In genomic region chr5:115317645-115318328, GRCm38 (mm10) we compare ENCODE assay signal across 9 mouse cellular contexts. TPM values are rescaled to one million over a fixed set of nuclear protein-coding genes. Genes with fewer than 3 reads are reported as not detected.
DNase-seq lines count a peak whose midpoint lies in the region; ATAC-seq and TF ChIP-seq lines count a peak whose summit lies in the region.
"Had no signal": no experiment of that assay in that cellular context is flagged by ENCODE, and none has a peak within 500 bp of the region (broad histone marks: within the 10 kb centered on the region; RNA-seq: fewer than 3 reads in every experiment).

No protein-coding gene starts in this region.

- no peaks in the 10 kb centered on the region for H3K9me3 ChIP-seq in heart, embryonic 10.5 days
- H3K9me3 ChIP-seq in heart, postnatal 0 days (replicated peaks; ENCODE audit: control insufficient read depth, low read length) = no peaks in the 10 kb centered on the region
- no peaks in the 10 kb centered on the region for H3K9me3 ChIP-seq in midbrain, embryonic 11.5 days (ENCODE audit: control insufficient read depth, low read length)

- TF ChIP-seq CTCF in heart, postnatal 0 days (IDR thresholded peaks at IDR 0.05; ENCODE audit: low read depth) = no peak

- WGBS in heart, embryonic 10.5 days = 3% methylated on average over 10 of the region's 10 CpGs
- WGBS in heart, postnatal 0 days = 21% methylated on average over 10 of the region's 10 CpGs
- 5% methylated on average over 10 of the region's 10 CpGs for WGBS in midbrain, embryonic 11.5 days

- peak overlapping the region; percentile 87 for H3K27ac ChIP-seq in heart, embryonic 10.5 days
- peak overlapping the region; percentile 17; the same call in 1 of the 2 replicates for H3K27ac ChIP-seq in heart, postnatal 0 days (ENCODE audit: low read depth)
- H3K27ac ChIP-seq in midbrain, embryonic 11.5 days (ENCODE audit: low read depth, low read length) = peak overlapping the region; percentile 56

- peaks cover 49% of the 10 kb centered on the region for H3K4me1 ChIP-seq in heart, embryonic 10.5 days
- H3K4me1 ChIP-seq in heart, postnatal 0 days (ENCODE audit: control insufficient read depth, insufficient read depth) = peaks cover 9% of the 10 kb centered on the region
- H3K4me1 ChIP-seq in midbrain, embryonic 11.5 days (ENCODE audit: control insufficient read depth, insufficient read depth, low read length) = peaks cover 20% of the 10 kb centered on the region

- DNase-seq in heart, embryonic 10.5 days (ENCODE audit: low spot score) = no peak
- DNase-seq in heart, adult 8-10 months (ENCODE audit: low spot score) = no peak
- DNase-seq in MN1 (ENCODE audit: low spot score) = peak; percentile 81
- DNase-seq in heart, postnatal 0 days (ENCODE audit: low spot score) = peak; percentile 62
- peak; percentile 88 for DNase-seq in midbrain, embryonic 11.5 days (ENCODE audit: low spot score, missing footprints)
- peak; percentile 63 for DNase-seq in thymus, postnatal 4 days
- no peak for DNase-seq in c-Kit-positive CD71-positive TER-119-positive erythroid progenitor cells, embryonic 14.5 days (ENCODE audit: low spot score)
- DNase-seq in right cerebral cortex, postnatal 14 days = no peak

- no peak for ATAC-seq in heart, postnatal 0 days (ENCODE audit: insufficient read depth, low read depth)
- ATAC-seq in midbrain, embryonic 11.5 days (ENCODE audit: low FRiP score) = peak; percentile 59; the same call in 1 of the 2 replicates

- TF ChIP-seq EP300 in heart, postnatal 0 days (IDR thresholded peaks at IDR 0.05; ENCODE audit: low read depth) = no peak

- H3K4me3 ChIP-seq in heart, embryonic 10.5 days = peak overlapping the region; percentile 13
- no peak overlapping the region for H3K4me3 ChIP-seq in heart, postnatal 0 days (ENCODE audit: low read depth, low read length)
- H3K4me3 ChIP-seq in midbrain, embryonic 11.5 days (ENCODE audit: low read depth, low read length) = no peak overlapping the region

- H3K27me3 ChIP-seq in heart, embryonic 10.5 days (ENCODE audit: insufficient read depth, poor library complexity, severe bottlenecking) = no peaks in the 10 kb centered on the region
- no peaks in the 10 kb centered on the region for H3K27me3 ChIP-seq in heart, postnatal 0 days (ENCODE audit: control insufficient read depth, insufficient read depth, low read length)
- H3K27me3 ChIP-seq in midbrain, embryonic 11.5 days (ENCODE audit: control insufficient read depth, insufficient read depth, low read length) = no peaks in the 10 kb centered on the region
- H3K27me3 ChIP-seq: CH12.LX had no signal

- no peaks in the 10 kb centered on the region for H3K36me3 ChIP-seq in heart, embryonic 10.5 days
- H3K36me3 ChIP-seq in heart, postnatal 0 days (replicated peaks; ENCODE audit: control insufficient read depth, insufficient read depth, low read length) = no peaks in the 10 kb centered on the region
- H3K36me3 ChIP-seq in midbrain, embryonic 11.5 days (ENCODE audit: control insufficient read depth, insufficient read depth, low read length) = no peaks in the 10 kb centered on the region

- no peak overlapping the region for H3K9ac ChIP-seq in heart, postnatal 0 days (replicated peaks; ENCODE audit: low read depth, low read length)
- no peak overlapping the region for H3K9ac ChIP-seq in midbrain, embryonic 11.5 days (ENCODE audit: low read length)

- H3K4me2 ChIP-seq in heart, postnatal 0 days (ENCODE audit: low read depth, low read length) = no peak overlapping the region
- no peak overlapping the region for H3K4me2 ChIP-seq in midbrain, embryonic 11.5 days

RNA-seq across cellular contexts. Expression of gene Srsf9, which starts 9.2 kb away (rescaled TPM):
- polyA plus RNA-seq in heart, embryonic 10.5 days (2016; fragmentation: Nextera tagmentation; extraction: Ambion mirVana) = 154 and 293 TPM in 2 replicates
- 10 to 100 TPM; 14.2 to 15.5 (median 14.4) TPM for total RNA-seq in heart, adult 8-10 months (2022)
- total RNA-seq in heart, postnatal 0 days (2014; rRNA removed; ENCODE audit: low replicate concordance) = 21.3 and 41.1 TPM in 2 replicates
- polyA plus RNA-seq in heart, postnatal 0 days (2015; fragmentation: Nextera tagmentation; extraction: Ambion mirVana) = 62.9 and 67.5 TPM in 2 replicates
- polyA plus RNA-seq in midbrain, embryonic 11.5 days (2014; fragmentation: Nextera tagmentation; extraction: Ambion mirVana) = 362 and 376 TPM in 2 replicates

RNA-seq across cellular contexts. Expression of gene Dynll1, which starts 17.0 kb away (rescaled TPM):
- polyA plus RNA-seq in heart, embryonic 10.5 days (2016; fragmentation: Nextera tagmentation; extraction: Ambion mirVana) = 1,455 and 1,701 TPM in 2 replicates
- 10 to 100 TPM; 52.9 to 84.2 (median 71.3) TPM for total RNA-seq in heart, adult 8-10 months (2022)
- 164 and 224 TPM in 2 replicates for total RNA-seq in heart, postnatal 0 days (2014; rRNA removed; ENCODE audit: low replicate concordance)
- polyA plus RNA-seq in heart, postnatal 0 days (2015; fragmentation: Nextera tagmentation; extraction: Ambion mirVana) = 615 and 804 TPM in 2 replicates
- 1,577 and 1,606 TPM in 2 replicates for polyA plus RNA-seq in midbrain, embryonic 11.5 days (2014; fragmentation: Nextera tagmentation; extraction: Ambion mirVana)

RNA-seq across cellular contexts. Expression of gene Gatc, which starts 23.2 kb away (rescaled TPM):
- polyA plus RNA-seq in heart, embryonic 10.5 days (2016; fragmentation: Nextera tagmentation; extraction: Ambion mirVana) = 22.8 and 25.8 TPM in 2 replicates
- total RNA-seq in heart, adult 8-10 months (2022) = 10 to 100 TPM; 17.5 to 21.2 (median 19.4) TPM
- 10.4 and 19.4 TPM in 2 replicates for total RNA-seq in heart, postnatal 0 days (2014; rRNA removed; ENCODE audit: low replicate concordance)
- polyA plus RNA-seq in heart, postnatal 0 days (2015; fragmentation: Nextera tagmentation; extraction: Ambion mirVana) = 14.8 and 15.1 TPM in 2 replicates
- 43.5 and 46.8 TPM in 2 replicates for polyA plus RNA-seq in midbrain, embryonic 11.5 days (2014; fragmentation: Nextera tagmentation; extraction: Ambion mirVana)

RNA-seq across cellular contexts. Expression of gene Triap1, which starts 23.2 kb away (rescaled TPM):
- polyA plus RNA-seq in heart, embryonic 10.5 days (2016; fragmentation: Nextera tagmentation; extraction: Ambion mirVana) = 40.3 and 46.7 TPM in 2 replicates
- total RNA-seq in heart, adult 8-10 months (2022) = 10 to 100 TPM; 25.5 to 27.4 (median 25.8) TPM
- 13.0 and 27.2 TPM in 2 replicates for total RNA-seq in heart, postnatal 0 days (2014; rRNA removed; ENCODE audit: low replicate concordance)
- 39.2 and 42.3 TPM in 2 replicates for polyA plus RNA-seq in heart, postnatal 0 days (2015; fragmentation: Nextera tagmentation; extraction: Ambion mirVana)
- 57.7 and 64.7 TPM in 2 replicates for polyA plus RNA-seq in midbrain, embryonic 11.5 days (2014; fragmentation: Nextera tagmentation; extraction: Ambion mirVana)

RNA-seq across cellular contexts. Expression of gene Cox6a1, which starts 31.0 kb away (rescaled TPM):
- polyA plus RNA-seq in heart, embryonic 10.5 days (2016; fragmentation: Nextera tagmentation; extraction: Ambion mirVana) = 1,049 and 1,325 TPM in 2 replicates
- 100 to 1,000 TPM; 205 to 218 (median 216) TPM for total RNA-seq in heart, adult 8-10 months (2022)
- total RNA-seq in heart, postnatal 0 days (2014; rRNA removed; ENCODE audit: low replicate concordance) = 1,673 and 1,690 TPM in 2 replicates
- 2,126 and 2,128 TPM in 2 replicates for polyA plus RNA-seq in heart, postnatal 0 days (2015; fragmentation: Nextera tagmentation; extraction: Ambion mirVana)
- polyA plus RNA-seq in midbrain, embryonic 11.5 days (2014; fragmentation: Nextera tagmentation; extraction: Ambion mirVana) = 745 and 840 TPM in 2 replicates

Comparison
In these comparisons a context has a peak if more than half of its experiments do, and no peak if none do; other contexts are left out.
1. DNase-seq: peak in MN1 (single experiment), heart, postnatal 0 days (single experiment), midbrain, embryonic 11.5 days (single experiment) and thymus, postnatal 4 days (single experiment); none in heart, embryonic 10.5 days (single experiment), heart, adult 8-10 months (single experiment), c-Kit-positive CD71-positive TER-119-positive erythroid progenitor cells, embryonic 14.5 days (single experiment) and right cerebral cortex, postnatal 14 days (single experiment).
2. H3K27ac ChIP-seq: peak in every context shown above with its lines; median percentile 87 in heart, embryonic 10.5 days; 56 in midbrain, embryonic 11.5 days; 17 in heart, postnatal 0 days.